Mouse (Mus musculus) CH12.LX (cell line): ENCODE results near the gene Srcin1. TPM values are rescaled to one million over a fixed set of nuclear protein-coding genes. Genes with fewer than 3 reads are reported as not detected.

ENCODE experiments used
- DNase-seq: peaks from one replicate; pipeline ENCODE4 v3.0.0-alpha.2; 2013; ENCODE audit errors: extremely low read depth
- H3K27ac ChIP-seq: 2 replicates; pipeline ENCODE4 v1.5.1; 2012; ENCODE audit warnings: low read depth, mild to moderate bottlenecking, control low read depth, moderate library complexity; ENCODE audit not compliant: insufficient read depth
- H3K27me3 ChIP-seq: replicated peaks from 2 replicates; pipeline ENCODE3; 2012; ENCODE audit warnings: inconsistent platforms
- H3K36me3 ChIP-seq, 2 experiments: replicated peaks in 1 of 2; 2 replicates each; pipeline versions ENCODE3 to v1.6.1; 2012; ENCODE audit warnings: inconsistent platforms in 1 of 2, low read length in 1 of 2, mild to moderate bottlenecking in 1 of 2, mixed read lengths in 1 of 2, moderate library complexity in 1 of 2; ENCODE audit not compliant: control insufficient read depth in 1 of 2, insufficient read depth in 1 of 2
- H3K4me1 ChIP-seq, 2 experiments: 2 replicates each; pipeline ENCODE4 v1.6.1; 2012; ENCODE audit warnings: inconsistent platforms in 1 of 2, moderate library complexity in 1 of 2; ENCODE audit not compliant: insufficient read depth in 2 of 2, control insufficient read depth in 1 of 2
- H3K4me2 ChIP-seq: 2 replicates; pipeline ENCODE4 v1.6.1; 2012; ENCODE audit warnings: low read depth, mild to moderate bottlenecking, control low read depth; ENCODE audit not compliant: poor library complexity, insufficient read depth, severe bottlenecking
- H3K4me3 ChIP-seq, 3 experiments: fragments of 150-350 bp in 1 of 3; sonication (generic) in 1 of 3; replicated peaks in 1 of 3; 2 replicates each; pipeline versions ENCODE3 to v1.5.1; 2011 to 2012; ENCODE audit warnings: low read depth in 2 of 3, low read length in 2 of 3, mild to moderate bottlenecking in 2 of 3, moderate library complexity in 2 of 3, control low read depth in 1 of 3, improper control_type of control experiment in 1 of 3, inconsistent platforms in 1 of 3, mixed read lengths in 1 of 3; ENCODE audit not compliant: poor library complexity in 1 of 3
- H3K79me2 ChIP-seq: replicated peaks from 2 replicates; pipeline ENCODE4 v1.6.1; 2012; ENCODE audit warnings: mild to moderate bottlenecking, moderate library complexity; ENCODE audit not compliant: control insufficient read depth, poor library complexity, insufficient read depth, severe bottlenecking; ENCODE audit errors: extremely low read depth
- H3K9ac ChIP-seq: 2 replicates; pipeline ENCODE4 v1.6.1; 2012; ENCODE audit warnings: low read depth, mild to moderate bottlenecking, control low read depth, moderate library complexity; ENCODE audit not compliant: insufficient read depth
- H3K9me3 ChIP-seq: replicated peaks from 2 replicates; pipeline ENCODE3; 2012; ENCODE audit warnings: low read length, inconsistent platforms, mixed read lengths
- BHLHE40 ChIP-seq: IDR thresholded peaks from 2 replicates; pipeline ENCODE4 v1.6.1; 2011; ENCODE audit warnings: mild to moderate bottlenecking, low read depth, low read length, improper control_type of control experiment
- CHD1 ChIP-seq: IDR thresholded peaks from 2 replicates; pipeline ENCODE4 v1.6.1; 2012; ENCODE audit warnings: low read depth, low read length, improper control_type of control experiment, inconsistent platforms
- CHD2 ChIP-seq: IDR thresholded peaks from 2 replicates; pipeline ENCODE4 v1.6.1; 2011; ENCODE audit warnings: low read length, improper control_type of control experiment
- CTCF ChIP-seq, 2 experiments: IDR thresholded peaks in 1 of 2; conservative IDR thresholded peaks in 1 of 2; 2 replicates each; pipeline ENCODE4 v1.5.1; 2011 to 2012; ENCODE audit warnings: low read depth in 2 of 2, low read length in 2 of 2, improper control_type of control experiment in 1 of 2, inconsistent platforms in 1 of 2, mild to moderate bottlenecking in 1 of 2, moderate library complexity in 1 of 2
- E2F4 ChIP-seq: IDR thresholded peaks from 2 replicates; pipeline ENCODE4 v1.6.1; 2011; ENCODE audit warnings: low read depth, low read length, improper control_type of control experiment; ENCODE audit not compliant: insufficient replicate concordance
- ELF1 ChIP-seq: IDR thresholded peaks from 2 replicates; pipeline ENCODE4 v1.6.1; 2014; ENCODE audit warnings: low read depth, mild to moderate bottlenecking, inconsistent platforms, low read length, improper control_type of control experiment
- EP300 ChIP-seq: IDR thresholded peaks from 2 replicates; pipeline ENCODE4 v1.6.1; 2011; ENCODE audit warnings: low read length, improper control_type of control experiment
- GABPA ChIP-seq: IDR thresholded peaks from 2 replicates; pipeline ENCODE4 v1.6.1; 2012; ENCODE audit warnings: low read depth, low read length, improper control_type of control experiment, inconsistent platforms; ENCODE audit not compliant: insufficient replicate concordance
- HCFC1 ChIP-seq: IDR thresholded peaks from 2 replicates; pipeline ENCODE4 v1.6.1; 2012; ENCODE audit warnings: low read depth, mild to moderate bottlenecking, inconsistent platforms, low read length, improper control_type of control experiment
- MAFK ChIP-seq: IDR thresholded peaks from 2 replicates; pipeline ENCODE4 v1.6.1; 2011; ENCODE audit warnings: low read length, improper control_type of control experiment; ENCODE audit not compliant: insufficient replicate concordance
- MAZ ChIP-seq: IDR thresholded peaks from 2 replicates; pipeline ENCODE4 v1.6.1; 2012; ENCODE audit warnings: low read depth, mild to moderate bottlenecking, inconsistent platforms, low read length, improper control_type of control experiment, moderate library complexity
- MXI1 ChIP-seq: IDR thresholded peaks from 2 replicates; pipeline ENCODE4 v1.6.1; 2011; ENCODE audit warnings: mild to moderate bottlenecking, low read depth, low read length, improper control_type of control experiment
- NELFE ChIP-seq: IDR thresholded peaks from 2 replicates; pipeline ENCODE4 v1.6.1; 2011; ENCODE audit warnings: low read depth, low read length, improper control_type of control experiment
- POLR2AphosphoS2 ChIP-seq: IDR thresholded peaks from 2 replicates; pipeline ENCODE4 v1.6.1; 2011; ENCODE audit warnings: low read depth, low read length, improper control_type of control experiment
- TCF12 ChIP-seq: IDR thresholded peaks from 2 replicates; pipeline ENCODE4 v1.6.1; 2014; ENCODE audit warnings: low read depth, mild to moderate bottlenecking, inconsistent platforms, low read length, improper control_type of control experiment
- UBTF ChIP-seq: IDR thresholded peaks from 2 replicates; pipeline ENCODE4 v1.6.1; 2012; ENCODE audit warnings: low read depth, mild to moderate bottlenecking, inconsistent platforms, low read length, improper control_type of control experiment, moderate library complexity
- USF1 ChIP-seq: IDR thresholded peaks from 2 replicates; pipeline ENCODE4 v1.6.1; 2014; ENCODE audit warnings: low read depth, mild to moderate bottlenecking, inconsistent platforms, low read length, improper control_type of control experiment
- ZC3H11A ChIP-seq: IDR thresholded peaks from 2 replicates; pipeline ENCODE4 v1.6.1; 2012; ENCODE audit warnings: low read depth, mild to moderate bottlenecking, inconsistent platforms, low read length, improper control_type of control experiment
- dilution Hi-C: fragments of 300-500 bp; cut with MboI; formaldehyde crosslinking; loops from 2 replicates; pipeline ENCODE4 v1.14.3; 2020; ENCODE audit warnings: low sequenced_read_pairs; ENCODE audit not compliant: extremely low pct_unique_long_range_greater_than_20kb, extremely low pct_ligation_motif_present
- in situ Hi-C: fragments of 300-500 bp; cut with MboI; formaldehyde crosslinking; loops from 3 replicates; pipeline ENCODE4 v1.14.3; 2019; ENCODE audit warnings: low sequenced_read_pairs, low pct_ligation_motif_present, low pct_unique_long_range_greater_than_20kb, mixed read lengths
- polyA plus RNA-seq: library from polyadenylated mRNA; unstranded; fragments of >175 nt; gene quantifications from 2 replicates; pipeline ENCODE4 v1.2.1, GENCODE M21; 2012; ENCODE audit warnings: low read depth; ENCODE audit not compliant: insufficient read length
- total RNA-seq, 2 experiments: library from RNA; depleted of rRNA; stranded (reverse); fragments of 300-350 nt in 1 of 2; fragments of >200 nt in 1 of 2; gene quantifications; 2 replicates each; pipeline ENCODE4 v1.2.3; 2012 to 2014

The Srcin1 gene
- total and polyA plus RNA-seq, 3 experiments = 0.08 to 0.09 TPM; not detected in 1

GRCm38 (mm10) chr11:97462538-97462937, 113.4 kb downstream of the Srcin1 start:
- H3K4me2 ChIP-seq = no peak overlapping the region
- peaks cover 19 to 85% of the 10 kb centered on the region in 2 experiments for H3K36me3 ChIP-seq
- in situ Hi-C loops = no loop called here
- no peak overlapping the region for H3K27ac ChIP-seq
- H3K79me2 ChIP-seq = no peaks in the 10 kb centered on the region
- no peak for DNase-seq
- no peak overlapping the region for H3K4me3 ChIP-seq
- no peak overlapping the region for H3K9ac ChIP-seq
- H3K9me3 ChIP-seq = no peaks in the 10 kb centered on the region
- H3K4me1 ChIP-seq = no peaks in the 10 kb centered on the region
- TF ChIP-seq CTCF (conservative IDR thresholded peaks at IDR 0.05 in 1 of 2, IDR thresholded peaks at IDR 0.05 in 1 of 2; ENCODE audit: low read depth in 2 of 2, low read length in 2 of 2) (peak in 1 of 2 experiments; percentile 30; a peak in 1 of 4 replicates), MAFK (no peak)
- dilution Hi-C loops = no loop called here
- H3K27me3 ChIP-seq = no peaks in the 10 kb centered on the region

DNA sequence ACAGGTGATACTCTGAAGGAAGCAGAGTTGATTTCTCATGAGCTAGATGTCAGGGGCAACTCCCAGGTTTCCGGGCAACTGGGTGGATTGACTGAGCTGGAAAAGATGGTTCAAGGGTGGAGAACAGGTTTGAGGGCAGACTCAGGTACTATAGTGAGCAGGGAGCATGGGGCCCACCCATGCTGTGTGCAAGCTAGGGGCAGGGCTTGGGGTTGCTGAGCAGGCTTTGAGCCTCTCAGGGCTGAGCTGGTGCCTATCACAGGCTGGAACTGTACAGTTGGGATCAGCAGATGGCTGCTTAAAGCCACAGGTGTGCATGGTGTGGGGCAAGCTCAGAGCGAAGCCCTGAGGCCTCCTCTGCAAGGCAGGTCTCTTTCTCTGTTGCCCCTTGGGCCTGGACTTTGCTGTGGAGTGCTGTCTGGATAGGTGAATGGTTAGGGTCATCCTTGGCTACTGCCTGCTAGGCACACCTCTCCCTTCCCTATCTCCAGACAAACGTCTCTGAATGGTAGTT, 114.6 kb downstream of the Srcin1 start:
- dilution Hi-C loops = no loop called here
- in situ Hi-C loops = no loop called here
- Histone ChIP-seq H3K36me3 (peaks cover 18 to 84% of the 10 kb centered on the region in 2 experiments), H3K79me2 (no peaks in the 10 kb centered on the region), H3K9ac (no peak overlapping the region), H3K9me3 (no peaks in the 10 kb centered on the region), H3K4me2 (no peak overlapping the region), H3K27me3 (no peaks in the 10 kb centered on the region), H3K4me3 (no peak overlapping the region), H3K27ac (no peak overlapping the region), H3K4me1 (peaks cover 0 to 9% of the 10 kb centered on the region in 2 experiments; a peak in 2 of 4 replicates)
- TF ChIP-seq CHD2 (no peak), EP300 (no peak), MXI1 (no peak), CTCF (conservative IDR thresholded peaks at IDR 0.05 in 1 of 2, IDR thresholded peaks at IDR 0.05 in 1 of 2; ENCODE audit: low read depth in 2 of 2, low read length in 2 of 2) (no peak), MAFK (no peak), POLR2AphosphoS2 (no peak), ELF1 (no peak), UBTF (no peak), GABPA (no peak), CHD1 (no peak), USF1 (no peak), HCFC1 (no peak), BHLHE40 (no peak), TCF12 (no peak), NELFE (no peak), E2F4 (no peak), ZC3H11A (no peak), MAZ (no peak)
- no peak for DNase-seq

Other genes with a start within 250 kb of the Srcin1 start
- 0.04 and 0.08 TPM in 2 replicates for gene Gpr179, start 224.1 kb downstream of the Srcin1 start, total RNA-seq (2012; rRNA removed)
- gene Gpr179, start 224.1 kb downstream of the Srcin1 start, total RNA-seq (2014; rRNA removed) = not detected in 2 replicates
- gene Gpr179, start 224.1 kb downstream of the Srcin1 start, polyA plus RNA-seq = 0.03 and 0.05 TPM in 2 replicates
- gene Socs7, start 213.6 kb downstream of the Srcin1 start, total RNA-seq (2012; rRNA removed) = 17.0 and 17.4 TPM in 2 replicates
- 10.2 and 11.9 TPM in 2 replicates for gene Socs7, start 213.6 kb downstream of the Srcin1 start, total RNA-seq (2014; rRNA removed)
- gene Socs7, start 213.6 kb downstream of the Srcin1 start, polyA plus RNA-seq = 14.2 and 15.1 TPM in 2 replicates
- 2.1 and 4.2 TPM in 2 replicates for gene Arhgap23, start 160.7 kb downstream of the Srcin1 start, total RNA-seq (2012; rRNA removed)
- 0.89 and 1.2 TPM in 2 replicates for gene Arhgap23, start 160.7 kb downstream of the Srcin1 start, total RNA-seq (2014; rRNA removed)
- gene Arhgap23, start 160.7 kb downstream of the Srcin1 start, polyA plus RNA-seq = 4.9 and 5.6 TPM in 2 replicates
- 0.17 TPM in 1 of 2 replicates, not detected in the other for gene 4933428G20Rik, start 75.8 kb downstream of the Srcin1 start, total RNA-seq (2012; rRNA removed)
- gene 4933428G20Rik, start 75.8 kb downstream of the Srcin1 start, total RNA-seq (2014; rRNA removed) = not detected in 2 replicates
- gene 4933428G20Rik, start 75.8 kb downstream of the Srcin1 start, polyA plus RNA-seq = 0.30 and 0.50 TPM in 2 replicates
- gene Epop, start 53.5 kb upstream of the Srcin1 start, total RNA-seq (2012; rRNA removed) = 4.2 and 5.0 TPM in 2 replicates
- gene Epop, start 53.5 kb upstream of the Srcin1 start, total RNA-seq (2014; rRNA removed) = 1.7 and 2.1 TPM in 2 replicates
- 8.3 and 8.4 TPM in 2 replicates for gene Epop, start 53.5 kb upstream of the Srcin1 start, polyA plus RNA-seq
- gene Mllt6, start 87.2 kb upstream of the Srcin1 start, total RNA-seq (2012; rRNA removed) = 50.7 and 55.6 TPM in 2 replicates
- 24.3 and 25.3 TPM in 2 replicates for gene Mllt6, start 87.2 kb upstream of the Srcin1 start, total RNA-seq (2014; rRNA removed)
- gene Mllt6, start 87.2 kb upstream of the Srcin1 start, polyA plus RNA-seq = 38.3 and 43.0 TPM in 2 replicates
- gene Cisd3, start 109.6 kb upstream of the Srcin1 start, total RNA-seq (2012; rRNA removed) = 141 and 157 TPM in 2 replicates
- 63.8 and 66.1 TPM in 2 replicates for gene Cisd3, start 109.6 kb upstream of the Srcin1 start, total RNA-seq (2014; rRNA removed)
- gene Cisd3, start 109.6 kb upstream of the Srcin1 start, polyA plus RNA-seq = 169 and 221 TPM in 2 replicates
- 5.6 and 7.9 TPM in 2 replicates for gene Pcgf2, start 124.3 kb upstream of the Srcin1 start, total RNA-seq (2012; rRNA removed)
- 0.81 and 0.99 TPM in 2 replicates for gene Pcgf2, start 124.3 kb upstream of the Srcin1 start, total RNA-seq (2014; rRNA removed)
- gene Pcgf2, start 124.3 kb upstream of the Srcin1 start, polyA plus RNA-seq = 16.3 and 19.5 TPM in 2 replicates
- 863 and 969 TPM in 2 replicates for gene Psmb3, start 127.2 kb upstream of the Srcin1 start, total RNA-seq (2012; rRNA removed)
- gene Psmb3, start 127.2 kb upstream of the Srcin1 start, total RNA-seq (2014; rRNA removed) = 1,070 and 1,251 TPM in 2 replicates
- 560 and 594 TPM in 2 replicates for gene Psmb3, start 127.2 kb upstream of the Srcin1 start, polyA plus RNA-seq
- 28.7 and 30.8 TPM in 2 replicates for gene Pip4k2b, start 168.5 kb upstream of the Srcin1 start, total RNA-seq (2012; rRNA removed)
- gene Pip4k2b, start 168.5 kb upstream of the Srcin1 start, total RNA-seq (2014; rRNA removed) = 20.3 and 23.3 TPM in 2 replicates
- 35.4 and 44.0 TPM in 2 replicates for gene Pip4k2b, start 168.5 kb upstream of the Srcin1 start, polyA plus RNA-seq
- gene Cwc25, start 190.4 kb upstream of the Srcin1 start, total RNA-seq (2012; rRNA removed) = 16.7 and 17.3 TPM in 2 replicates
- gene Cwc25, start 190.4 kb upstream of the Srcin1 start, total RNA-seq (2014; rRNA removed) = 19.3 and 19.6 TPM in 2 replicates
- gene Cwc25, start 190.4 kb upstream of the Srcin1 start, polyA plus RNA-seq = 21.5 and 21.7 TPM in 2 replicates
- gene 1700001P01Rik, start 199.7 kb upstream of the Srcin1 start, total RNA-seq (2012; rRNA removed) = 0.47 and 0.50 TPM in 2 replicates
- not detected in 2 replicates for gene 1700001P01Rik, start 199.7 kb upstream of the Srcin1 start, total RNA-seq (2014; rRNA removed)
- 0.41 TPM in 1 of 2 replicates, not detected in the other for gene 1700001P01Rik, start 199.7 kb upstream of the Srcin1 start, polyA plus RNA-seq
- 2,073 and 2,338 TPM in 2 replicates for gene Rpl23, start 206.3 kb upstream of the Srcin1 start, total RNA-seq (2012; rRNA removed)
- 1,878 and 2,226 TPM in 2 replicates for gene Rpl23, start 206.3 kb upstream of the Srcin1 start, total RNA-seq (2014; rRNA removed)
- 1,387 and 2,564 TPM in 2 replicates for gene Rpl23, start 206.3 kb upstream of the Srcin1 start, polyA plus RNA-seq
- 16.8 and 18.6 TPM in 2 replicates for gene Lasp1, start 222.8 kb upstream of the Srcin1 start, total RNA-seq (2012; rRNA removed)
- gene Lasp1, start 222.8 kb upstream of the Srcin1 start, total RNA-seq (2014; rRNA removed) = 12.3 and 12.5 TPM in 2 replicates
- gene Lasp1, start 222.8 kb upstream of the Srcin1 start, polyA plus RNA-seq = 45.1 and 45.4 TPM in 2 replicates